In genomic region chr1:188147381-188148156, GRCm38 (mm10) we compare ENCODE assay signal across 1 mouse cellular context.
TF ChIP-seq lines count a peak whose summit lies in the region.

No protein-coding gene starts in this region.

TF ChIP-seq in MEL, 35 proteins besides CTCF, POLR2A, EP300 and RAD21 (continued from another document):
- TF ChIP-seq CHD1 (IDR thresholded peaks at IDR 0.05; ENCODE audit: low read depth, low read length) (0 out of 2 replicates have a peak, but pooled peaks have one; percentile 80), TAL1 (IDR thresholded peaks at IDR 0.05; ENCODE audit: low read length) (peak; percentile 54), UBTF (IDR thresholded peaks at IDR 0.05; ENCODE audit: borderline replicate concordance, insufficient read depth, low read depth, low read length) (no peak), BHLHE40 (IDR thresholded peaks at IDR 0.05; ENCODE audit: borderline replicate concordance, low read depth, low read length) (no peak; the same call in 1 of the 2 replicates), MXI1 (IDR thresholded peaks at IDR 0.05; ENCODE audit: low read depth, low read length) (0 out of 2 replicates have a peak, but pooled peaks have one; percentile 38), USF1 (IDR thresholded peaks at IDR 0.05; ENCODE audit: low read depth, low read length) (no peak), POLR2AphosphoS2 (IDR thresholded peaks at IDR 0.05; ENCODE audit: low read length) (no peak), NELFE (IDR thresholded peaks at IDR 0.05; ENCODE audit: low read depth, low read length) (0 out of 2 replicates have a peak, but pooled peaks have one; percentile 29), HCFC1 (IDR thresholded peaks at IDR 0.05; ENCODE audit: low read depth, low read length) (peak; percentile 44; the same call in 1 of the 2 replicates), RCOR1 (IDR thresholded peaks at IDR 0.05; ENCODE audit: low read depth, low read length) (peak; percentile 83), TCF12 (IDR thresholded peaks at IDR 0.05; ENCODE audit: low read depth, low read length) (peak; percentile 92), SMC3 (IDR thresholded peaks at IDR 0.05; ENCODE audit: low read depth, low read length) (no peak), MAX (IDR thresholded peaks at IDR 0.05; ENCODE audit: low read length) (peak; percentile 46; the same call in 1 of the 2 replicates), GATA1 (IDR thresholded peaks at IDR 0.05; ENCODE audit: low read depth, low read length) (peak; percentile 95), TBP (IDR thresholded peaks at IDR 0.05; ENCODE audit: low read depth, low read length) (0 out of 2 replicates have a peak, but pooled peaks have one; percentile 54), MAZ (IDR thresholded peaks at IDR 0.05; ENCODE audit: low read depth, low read length) (0 out of 2 replicates have a peak, but pooled peaks have one; percentile 27), MYB (IDR thresholded peaks at IDR 0.05; ENCODE audit: low read depth, low read length) (peak; percentile 94)
TF ChIP-seq in MEL: peak in this region for 18.
